Mouse (Mus musculus): ENCODE results near the gene Plac9a.

DNA sequence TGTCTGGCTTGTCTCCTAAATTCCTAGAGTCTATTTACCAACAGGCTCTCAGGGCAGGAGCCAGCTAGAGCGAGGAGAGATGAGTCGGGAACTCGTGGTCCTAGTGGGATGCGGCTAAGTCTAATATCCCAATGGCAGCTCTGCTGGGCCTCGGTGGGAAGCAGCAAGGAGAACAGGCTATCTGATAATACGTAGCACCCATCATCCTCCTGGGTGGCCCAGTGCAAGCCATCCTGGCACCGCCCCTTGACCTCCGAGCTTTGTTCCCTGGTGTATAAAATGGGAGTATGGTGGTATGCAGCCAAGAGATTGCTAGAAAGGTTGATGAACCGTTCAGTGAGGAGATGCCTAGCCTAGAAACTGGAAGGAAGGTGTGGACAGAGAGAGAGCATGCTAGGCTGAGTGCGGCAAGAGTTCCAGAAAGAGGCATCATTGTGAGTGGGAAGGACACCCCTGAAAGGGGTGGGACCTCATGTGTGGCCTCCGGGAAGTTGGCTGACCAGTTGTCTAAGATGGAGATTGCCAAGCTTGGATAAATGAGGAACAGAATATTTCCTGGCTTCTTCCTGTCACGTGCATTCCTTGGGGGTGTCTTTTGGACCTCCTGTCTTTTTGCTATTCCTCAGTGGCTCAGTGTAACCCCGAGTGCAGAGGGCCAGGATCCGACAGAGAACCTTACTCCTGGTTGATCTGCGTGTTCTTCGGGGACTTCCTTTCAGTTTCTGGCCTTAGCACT lies 49.0 kb downstream of the Plac9a start:
- TF ChIP-seq EP300 (IDR thresholded peaks at IDR 0.05; ENCODE audit: insufficient read depth, low read depth, low read length) = no peak
- no peak for TF ChIP-seq CTCF (IDR thresholded peaks at IDR 0.05; ENCODE audit: low read depth, low read length)
- no peak for TF ChIP-seq POLR2A (IDR thresholded peaks at IDR 0.05; ENCODE audit: insufficient read depth, low read length)
